Mouse (Mus musculus) CH12.LX (cell line): ENCODE data around the gene Ptma. TPM values are rescaled to one million over a fixed set of nuclear protein-coding genes. Genes with fewer than 3 reads are reported as not detected.

Source experiments
- DNase-seq: peaks from one replicate; pipeline ENCODE4 v3.0.0-alpha.2; 2013; ENCODE audit errors: extremely low read depth
- H3K27ac ChIP-seq: 2 replicates; pipeline ENCODE4 v1.5.1; 2012; ENCODE audit warnings: low read depth, mild to moderate bottlenecking, control low read depth, moderate library complexity; ENCODE audit not compliant: insufficient read depth
- H3K27me3 ChIP-seq: replicated peaks from 2 replicates; pipeline ENCODE3; 2012; ENCODE audit warnings: inconsistent platforms
- H3K36me3 ChIP-seq, 2 experiments: replicated peaks in 1 of 2; 2 replicates each; pipeline versions ENCODE3 to v1.6.1; 2012; ENCODE audit warnings: inconsistent platforms in 1 of 2, low read length in 1 of 2, mild to moderate bottlenecking in 1 of 2, mixed read lengths in 1 of 2, moderate library complexity in 1 of 2; ENCODE audit not compliant: control insufficient read depth in 1 of 2, insufficient read depth in 1 of 2
- H3K4me1 ChIP-seq, 2 experiments: 2 replicates each; pipeline ENCODE4 v1.6.1; 2012; ENCODE audit warnings: inconsistent platforms in 1 of 2, moderate library complexity in 1 of 2; ENCODE audit not compliant: insufficient read depth in 2 of 2, control insufficient read depth in 1 of 2
- H3K4me2 ChIP-seq: 2 replicates; pipeline ENCODE4 v1.6.1; 2012; ENCODE audit warnings: low read depth, mild to moderate bottlenecking, control low read depth; ENCODE audit not compliant: poor library complexity, insufficient read depth, severe bottlenecking
- H3K4me3 ChIP-seq, 3 experiments: fragments of 150-350 bp in 1 of 3; sonication (generic) in 1 of 3; replicated peaks in 1 of 3; 2 replicates each; pipeline versions ENCODE3 to v1.5.1; 2011 to 2012; ENCODE audit warnings: low read depth in 2 of 3, low read length in 2 of 3, mild to moderate bottlenecking in 2 of 3, moderate library complexity in 2 of 3, control low read depth in 1 of 3, improper control_type of control experiment in 1 of 3, inconsistent platforms in 1 of 3, mixed read lengths in 1 of 3; ENCODE audit not compliant: poor library complexity in 1 of 3
- H3K79me2 ChIP-seq: replicated peaks from 2 replicates; pipeline ENCODE4 v1.6.1; 2012; ENCODE audit warnings: mild to moderate bottlenecking, moderate library complexity; ENCODE audit not compliant: control insufficient read depth, poor library complexity, insufficient read depth, severe bottlenecking; ENCODE audit errors: extremely low read depth
- H3K9ac ChIP-seq: 2 replicates; pipeline ENCODE4 v1.6.1; 2012; ENCODE audit warnings: low read depth, mild to moderate bottlenecking, control low read depth, moderate library complexity; ENCODE audit not compliant: insufficient read depth
- H3K9me3 ChIP-seq: replicated peaks from 2 replicates; pipeline ENCODE3; 2012; ENCODE audit warnings: low read length, inconsistent platforms, mixed read lengths
- BHLHE40 ChIP-seq: IDR thresholded peaks from 2 replicates; pipeline ENCODE4 v1.6.1; 2011; ENCODE audit warnings: mild to moderate bottlenecking, low read depth, low read length, improper control_type of control experiment
- CHD1 ChIP-seq: IDR thresholded peaks from 2 replicates; pipeline ENCODE4 v1.6.1; 2012; ENCODE audit warnings: low read depth, low read length, improper control_type of control experiment, inconsistent platforms
- CHD2 ChIP-seq: IDR thresholded peaks from 2 replicates; pipeline ENCODE4 v1.6.1; 2011; ENCODE audit warnings: low read length, improper control_type of control experiment
- CTCF ChIP-seq, 2 experiments: IDR thresholded peaks in 1 of 2; conservative IDR thresholded peaks in 1 of 2; 2 replicates each; pipeline ENCODE4 v1.5.1; 2011 to 2012; ENCODE audit warnings: low read depth in 2 of 2, low read length in 2 of 2, improper control_type of control experiment in 1 of 2, inconsistent platforms in 1 of 2, mild to moderate bottlenecking in 1 of 2, moderate library complexity in 1 of 2
- E2F4 ChIP-seq: IDR thresholded peaks from 2 replicates; pipeline ENCODE4 v1.6.1; 2011; ENCODE audit warnings: low read depth, low read length, improper control_type of control experiment; ENCODE audit not compliant: insufficient replicate concordance
- ELF1 ChIP-seq: IDR thresholded peaks from 2 replicates; pipeline ENCODE4 v1.6.1; 2014; ENCODE audit warnings: low read depth, mild to moderate bottlenecking, inconsistent platforms, low read length, improper control_type of control experiment
- EP300 ChIP-seq: IDR thresholded peaks from 2 replicates; pipeline ENCODE4 v1.6.1; 2011; ENCODE audit warnings: low read length, improper control_type of control experiment
- ETS1 ChIP-seq: conservative IDR thresholded peaks from 2 replicates; pipeline ENCODE4 v1.6.1; 2012; ENCODE audit warnings: low read depth, mild to moderate bottlenecking, inconsistent platforms, low read length, improper control_type of control experiment, moderate library complexity
- GABPA ChIP-seq: IDR thresholded peaks from 2 replicates; pipeline ENCODE4 v1.6.1; 2012; ENCODE audit warnings: low read depth, low read length, improper control_type of control experiment, inconsistent platforms; ENCODE audit not compliant: insufficient replicate concordance
- HCFC1 ChIP-seq: IDR thresholded peaks from 2 replicates; pipeline ENCODE4 v1.6.1; 2012; ENCODE audit warnings: low read depth, mild to moderate bottlenecking, inconsistent platforms, low read length, improper control_type of control experiment
- IRF4 ChIP-seq: IDR thresholded peaks from 2 replicates; pipeline ENCODE4 v1.6.1; 2014; ENCODE audit warnings: low read depth, mild to moderate bottlenecking, inconsistent platforms, low read length, improper control_type of control experiment
- JUN ChIP-seq: IDR thresholded peaks from 2 replicates; pipeline ENCODE4 v1.6.1; 2011; ENCODE audit warnings: low read depth, mild to moderate bottlenecking, low read length, improper control_type of control experiment, moderate library complexity; ENCODE audit not compliant: insufficient read depth
- JUND ChIP-seq: conservative IDR thresholded peaks from 2 replicates; pipeline ENCODE4 v1.6.1; 2011; ENCODE audit warnings: low read depth, low read length, improper control_type of control experiment
- KAT2A ChIP-seq: IDR thresholded peaks from 2 replicates; pipeline ENCODE4 v1.6.1; 2012; ENCODE audit warnings: low read length, improper control_type of control experiment, inconsistent platforms; ENCODE audit not compliant: insufficient replicate concordance
- MAFK ChIP-seq: IDR thresholded peaks from 2 replicates; pipeline ENCODE4 v1.6.1; 2011; ENCODE audit warnings: low read length, improper control_type of control experiment; ENCODE audit not compliant: insufficient replicate concordance
- MAX ChIP-seq: IDR thresholded peaks from 2 replicates; pipeline ENCODE4 v1.6.1; 2011; ENCODE audit warnings: low read length, improper control_type of control experiment
- MAZ ChIP-seq: IDR thresholded peaks from 2 replicates; pipeline ENCODE4 v1.6.1; 2012; ENCODE audit warnings: low read depth, mild to moderate bottlenecking, inconsistent platforms, low read length, improper control_type of control experiment, moderate library complexity
- MEF2A ChIP-seq: IDR thresholded peaks from 2 replicates; pipeline ENCODE4 v1.6.1; 2014; ENCODE audit warnings: low read depth, mild to moderate bottlenecking, inconsistent platforms, low read length, improper control_type of control experiment, borderline replicate concordance
- MXI1 ChIP-seq: IDR thresholded peaks from 2 replicates; pipeline ENCODE4 v1.6.1; 2011; ENCODE audit warnings: mild to moderate bottlenecking, low read depth, low read length, improper control_type of control experiment
- MYC ChIP-seq: IDR thresholded peaks from 2 replicates; pipeline ENCODE4 v1.6.1; 2011; ENCODE audit warnings: low read depth, mild to moderate bottlenecking, improper control_type of control experiment, low read length
- NELFE ChIP-seq: IDR thresholded peaks from 2 replicates; pipeline ENCODE4 v1.6.1; 2011; ENCODE audit warnings: low read depth, low read length, improper control_type of control experiment
- NRF1 ChIP-seq: IDR thresholded peaks from 2 replicates; pipeline ENCODE4 v1.6.1; 2014; ENCODE audit warnings: low read depth, mild to moderate bottlenecking, inconsistent platforms, low read length, improper control_type of control experiment, moderate library complexity
- PAX5 ChIP-seq: IDR thresholded peaks from 2 replicates; pipeline ENCODE4 v1.6.1; 2012; ENCODE audit warnings: low read length, inconsistent platforms, mixed read lengths
- POLR2A ChIP-seq: IDR thresholded peaks from 2 replicates; pipeline ENCODE4 v1.6.1; 2011; ENCODE audit warnings: low read depth, mild to moderate bottlenecking, improper control_type of control experiment, low read length
- POLR2AphosphoS2 ChIP-seq: IDR thresholded peaks from 2 replicates; pipeline ENCODE4 v1.6.1; 2011; ENCODE audit warnings: low read depth, low read length, improper control_type of control experiment
- RAD21 ChIP-seq: IDR thresholded peaks from 2 replicates; pipeline ENCODE4 v1.6.1; 2011; ENCODE audit warnings: low read depth, mild to moderate bottlenecking, low read length, improper control_type of control experiment, moderate library complexity
- RCOR1 ChIP-seq: conservative IDR thresholded peaks from 2 replicates; pipeline ENCODE4 v1.6.1; 2012; ENCODE audit warnings: low read depth, mild to moderate bottlenecking, inconsistent platforms, low read length, improper control_type of control experiment
- SIN3A ChIP-seq: IDR thresholded peaks from 2 replicates; pipeline ENCODE4 v1.6.1; 2012; ENCODE audit warnings: low read length, improper control_type of control experiment, inconsistent platforms
- SMC3 ChIP-seq: IDR thresholded peaks from 2 replicates; pipeline ENCODE4 v1.6.1; 2011; ENCODE audit warnings: low read depth, low read length, improper control_type of control experiment
- TBP ChIP-seq: conservative IDR thresholded peaks from 2 replicates; pipeline ENCODE4 v1.6.1; 2011; ENCODE audit warnings: low read depth, low read length, improper control_type of control experiment
- TCF12 ChIP-seq: IDR thresholded peaks from 2 replicates; pipeline ENCODE4 v1.6.1; 2014; ENCODE audit warnings: low read depth, mild to moderate bottlenecking, inconsistent platforms, low read length, improper control_type of control experiment
- UBTF ChIP-seq: IDR thresholded peaks from 2 replicates; pipeline ENCODE4 v1.6.1; 2012; ENCODE audit warnings: low read depth, mild to moderate bottlenecking, inconsistent platforms, low read length, improper control_type of control experiment, moderate library complexity
- USF1 ChIP-seq: IDR thresholded peaks from 2 replicates; pipeline ENCODE4 v1.6.1; 2014; ENCODE audit warnings: low read depth, mild to moderate bottlenecking, inconsistent platforms, low read length, improper control_type of control experiment
- USF2 ChIP-seq: conservative IDR thresholded peaks from 2 replicates; pipeline ENCODE4 v1.6.1; 2011; ENCODE audit warnings: low read depth, low read length, improper control_type of control experiment
- ZC3H11A ChIP-seq: IDR thresholded peaks from 2 replicates; pipeline ENCODE4 v1.6.1; 2012; ENCODE audit warnings: low read depth, mild to moderate bottlenecking, inconsistent platforms, low read length, improper control_type of control experiment
- ZKSCAN1 ChIP-seq: IDR thresholded peaks from 2 replicates; pipeline ENCODE4 v1.6.1; 2012; ENCODE audit warnings: low read depth, inconsistent platforms, low read length, improper control_type of control experiment, borderline replicate concordance
- ZMIZ1 ChIP-seq: IDR thresholded peaks from 2 replicates; pipeline ENCODE4 v1.6.1; 2012; ENCODE audit warnings: low read depth, mild to moderate bottlenecking, inconsistent platforms, low read length, improper control_type of control experiment
- ZNF384 ChIP-seq: IDR thresholded peaks from 2 replicates; pipeline ENCODE4 v1.6.1; 2012; ENCODE audit warnings: low read depth, low read length, improper control_type of control experiment, inconsistent platforms
- dilution Hi-C: fragments of 300-500 bp; cut with MboI; formaldehyde crosslinking; loops from 2 replicates; pipeline ENCODE4 v1.14.3; 2020; ENCODE audit warnings: low sequenced_read_pairs; ENCODE audit not compliant: extremely low pct_unique_long_range_greater_than_20kb, extremely low pct_ligation_motif_present
- in situ Hi-C: fragments of 300-500 bp; cut with MboI; formaldehyde crosslinking; loops from 3 replicates; pipeline ENCODE4 v1.14.3; 2019; ENCODE audit warnings: low sequenced_read_pairs, low pct_ligation_motif_present, low pct_unique_long_range_greater_than_20kb, mixed read lengths
- polyA plus RNA-seq: library from polyadenylated mRNA; unstranded; fragments of >175 nt; gene quantifications from 2 replicates; pipeline ENCODE4 v1.2.1, GENCODE M21; 2012; ENCODE audit warnings: low read depth; ENCODE audit not compliant: insufficient read length
- total RNA-seq, 2 experiments: library from RNA; depleted of rRNA; stranded (reverse); fragments of 300-350 nt in 1 of 2; fragments of >200 nt in 1 of 2; gene quantifications; 2 replicates each; pipeline ENCODE4 v1.2.3; 2012 to 2014

Ptma gene
- total and polyA plus RNA-seq, 3 experiments, result 2,835 to 5,324 (median 5,084) TPM

GRCm38 (mm10) chr1:86501559-86501958, 25.0 kb upstream of the Ptma start:
- TF ChIP-seq ZC3H11A (peak; percentile 70), E2F4 (no peak), CHD2 (no peak), SIN3A (peak; percentile 45; the same call in 1 of the 2 replicates), MEF2A (peak; percentile 34; the same call in 1 of the 2 replicates), MXI1 (peak; percentile 69), NRF1 (0 out of 2 replicates have a peak, but pooled peaks have one; percentile 33), UBTF (no peak; the same call in 1 of the 2 replicates), RCOR1 (no peak), ZKSCAN1 (no peak), BHLHE40 (no peak), CTCF (conservative IDR thresholded peaks at IDR 0.05 in 1 of 2, IDR thresholded peaks at IDR 0.05 in 1 of 2; ENCODE audit: low read depth in 2 of 2, low read length in 2 of 2) (peak; percentile 89 to 98), ETS1 (no peak), TBP (peak; percentile 75), JUND (no peak), RAD21 (peak; percentile 92), ZMIZ1 (no peak), MAX (no peak), HCFC1 (0 out of 2 replicates have a peak, but pooled peaks have one; percentile 13), MYC (peak; percentile 53; the same call in 1 of the 2 replicates), JUN (no peak), EP300 (peak; percentile 33; the same call in 1 of the 2 replicates), MAZ (peak; percentile 63; the same call in 1 of the 2 replicates), POLR2A (no peak), USF1 (no peak), TCF12 (peak; percentile 40; the same call in 1 of the 2 replicates), USF2 (no peak), POLR2AphosphoS2 (no peak), ZNF384 (peak; percentile 29), GABPA (no peak), CHD1 (peak; percentile 67; the same call in 1 of the 2 replicates), KAT2A (0 out of 2 replicates have a peak, but pooled peaks have one; percentile 30), ELF1 (no peak), MAFK (no peak), IRF4 (peak; percentile 35; the same call in 1 of the 2 replicates), PAX5 (no peak), NELFE (no peak; the same call in 1 of the 2 replicates), SMC3 (peak; percentile 97)
- Histone ChIP-seq H3K4me1 (peaks cover 36 to 83% of the 10 kb centered on the region in 2 experiments), H3K9ac (peak overlapping the region; percentile 20; the same call in 1 of the 2 replicates), H3K4me2 (peak overlapping the region; percentile 26), H3K27ac (peak overlapping the region; percentile 79), H3K4me3 (peak overlapping the region in 2 of 3 experiments; percentile 27 to 38), H3K27me3 (no peaks in the 10 kb centered on the region), H3K36me3 (no peaks in the 10 kb centered on the region), H3K9me3 (no peaks in the 10 kb centered on the region), H3K79me2 (no peaks in the 10 kb centered on the region)
- peak; percentile 95 for DNase-seq
- dilution Hi-C loops, result no loop called here
- in situ Hi-C loops, result loop anchor here (5.0 kb wide), 1 partner anchor 36 kb away; no protein-coding TSS in a partner anchor
